Mouse (Mus musculus) stomach, embryonic 14.5 days (tissue): ENCODE results near the gene Thsd7b. TPM values are rescaled to one million over a fixed set of nuclear protein-coding genes. Genes with fewer than 3 reads are reported as not detected.
"Not testable (repeated sequence)": the region's sequence is repeated elsewhere in the genome, so short reads cannot be mapped to it uniquely, and the experiment has no call there.

ENCODE experiments used
- ATAC-seq: fragments of 200-750 bp; cut with Nextera tagmentation; 2 replicates; pipeline ENCODE4 v1.8.0; 2017; ENCODE audit warnings: low read depth, moderate TSS enrichment; ENCODE audit not compliant: insufficient number of reproducible peaks, insufficient read depth, low FRiP score
- H3K27ac ChIP-seq: fragments of 300-500 bp; sonication (generic); 2 replicates; pipeline ENCODE4 v1.5.1; 2014; ENCODE audit warnings: mild to moderate bottlenecking, low read length, moderate library complexity, mixed read lengths
- H3K27me3 ChIP-seq: fragments of 300-500 bp; sonication (generic); 2 replicates; pipeline ENCODE4 v1.6.1; 2014; ENCODE audit warnings: low read length, control low read depth, mixed read lengths; ENCODE audit not compliant: control insufficient read depth, insufficient read depth
- H3K36me3 ChIP-seq: fragments of 300-500 bp; sonication (generic); 2 replicates; pipeline ENCODE4 v1.6.1; 2014; ENCODE audit warnings: mild to moderate bottlenecking, control low read depth, low read length, moderate library complexity, mixed read lengths; ENCODE audit not compliant: control insufficient read depth, insufficient read depth
- H3K4me1 ChIP-seq: fragments of 300-500 bp; sonication (generic); 2 replicates; pipeline ENCODE4 v1.6.1; 2014; ENCODE audit warnings: low read length, control low read depth, mixed read lengths; ENCODE audit not compliant: control insufficient read depth, insufficient read depth
- H3K4me2 ChIP-seq: fragments of 300-500 bp; sonication (generic); replicated peaks from 2 replicates; pipeline ENCODE4 v1.6.1; 2014; ENCODE audit warnings: low read depth, low read length, control low read depth
- H3K4me3 ChIP-seq: fragments of 300-500 bp; sonication (generic); 2 replicates; pipeline ENCODE4 v1.5.1; 2014; ENCODE audit warnings: low read depth, low read length, control low read depth
- H3K9ac ChIP-seq: fragments of 300-500 bp; sonication (generic); replicated peaks from 2 replicates; pipeline ENCODE4 v1.6.1; 2014; ENCODE audit warnings: low read depth, mild to moderate bottlenecking, control low read depth, low read length, moderate library complexity, mixed read lengths
- H3K9me3 ChIP-seq: fragments of 300-500 bp; sonication (generic); 2 replicates; pipeline ENCODE4 v1.6.1; 2016; ENCODE audit warnings: low read depth, low read length, control low read depth; ENCODE audit not compliant: control insufficient read depth
- WGBS: fragments of 180-500 bp; shearing (Covaris S2); extraction: QIAGEN DNeasy Blood & Tissue Kit; methylation state at CpG from one replicate; pipeline ENCODE4 v1.1.7; 2014; 5-methylcytosine and 5-hydroxymethylcytosine counted together
- polyA plus RNA-seq: library from polyadenylated mRNA; unstranded; fragments of >200 nt; fragmentation: Nextera tagmentation; extraction: Ambion mirVana; gene quantifications from 2 replicates; pipeline ENCODE4 v1.2.1, GENCODE M21; 2014

The Thsd7b gene
- polyA plus RNA-seq, 1 experiment from 2014 or later = 2.5 TPM

- no peak overlapping the region for H3K4me2 ChIP-seq
- WGBS = 94% methylated on average over 2 of the region's 2 CpGs
- no peak for ATAC-seq
- H3K4me3 ChIP-seq = no peak overlapping the region
- H3K36me3 ChIP-seq = no peaks in the 10 kb centered on the region
- H3K27me3 ChIP-seq = no peaks in the 10 kb centered on the region
- H3K9me3 ChIP-seq = no peaks in the 10 kb centered on the region
- no peaks in the 10 kb centered on the region for H3K4me1 ChIP-seq
- no peak overlapping the region for H3K27ac ChIP-seq
- H3K9ac ChIP-seq = no peak overlapping the region
These were observed 657.9 kb downstream of the Thsd7b start for GRCm38 (mm10) chr1:129931003-129931402.

GRCm38 (mm10) chr1:129943116-129943515, 670.0 kb downstream of the Thsd7b start:
- Histone ChIP-seq H3K27me3 (no peaks in the 10 kb centered on the region), H3K9ac (no peak overlapping the region), H3K36me3 (no peaks in the 10 kb centered on the region), H3K4me3 (no peak overlapping the region), H3K27ac (no peak overlapping the region), H3K4me1 (no peaks in the 10 kb centered on the region), H3K9me3 (no peaks in the 10 kb centered on the region), H3K4me2 (no peak overlapping the region)
- WGBS = 69% methylated on average over 9 of the region's 9 CpGs
- no peak for ATAC-seq

- 55% methylated on average over 4 of the region's 4 CpGs for WGBS
- no peak for ATAC-seq
These were observed 673.9 kb downstream of the Thsd7b start for GRCm38 (mm10) chr1:129947026-129947425.

GRCm38 (mm10) chr1:129955478-129955877, 682.4 kb downstream of the Thsd7b start:
- Histone ChIP-seq H3K27ac (no peak overlapping the region), H3K4me1 (no peaks in the 10 kb centered on the region), H3K36me3 (no peaks in the 10 kb centered on the region), H3K9me3 (no peaks in the 10 kb centered on the region), H3K9ac (no peak overlapping the region), H3K4me2 (no peak overlapping the region), H3K4me3 (no peak overlapping the region), H3K27me3 (no peaks in the 10 kb centered on the region)
- 20% methylated on average over 1 of the region's 1 CpGs for WGBS
- no peak for ATAC-seq

More at GRCm38 (mm10) chr1:129947026-129947425, 673.9 kb downstream of the Thsd7b start:
- no peak overlapping the region for H3K4me3 ChIP-seq
- H3K4me2 ChIP-seq = no peak overlapping the region
- H3K9me3 ChIP-seq = no peaks in the 10 kb centered on the region
- no peaks in the 10 kb centered on the region for H3K4me1 ChIP-seq
- H3K9ac ChIP-seq = no peak overlapping the region
- no peaks in the 10 kb centered on the region for H3K36me3 ChIP-seq
- no peak overlapping the region for H3K27ac ChIP-seq
- H3K27me3 ChIP-seq = no peaks in the 10 kb centered on the region

- no peak overlapping the region for H3K27ac ChIP-seq
- H3K4me2 ChIP-seq = no peak overlapping the region
- H3K4me1 ChIP-seq = no peaks in the 10 kb centered on the region
- H3K27me3 ChIP-seq = no peaks in the 10 kb centered on the region
- no peaks in the 10 kb centered on the region for H3K9me3 ChIP-seq
- 56% methylated on average over 4 of the region's 4 CpGs for WGBS
- H3K4me3 ChIP-seq = no peak overlapping the region
- no peak for ATAC-seq
- no peak overlapping the region for H3K9ac ChIP-seq
- no peaks in the 10 kb centered on the region for H3K36me3 ChIP-seq
These were observed 683.5 kb downstream of the Thsd7b start for GRCm38 (mm10) chr1:129956625-129957024.

- not testable (repeated sequence) for ATAC-seq, H3K4me2 ChIP-seq, H3K27ac ChIP-seq, H3K4me3 ChIP-seq, H3K27me3 ChIP-seq, H3K9me3 ChIP-seq, H3K36me3 ChIP-seq, H3K4me1 ChIP-seq, H3K9ac ChIP-seq
- WGBS = 54% methylated on average over 2 of the region's 2 CpGs
These were observed 686.2 kb downstream of the Thsd7b start for GRCm38 (mm10) chr1:129959352-129959751.

- no peaks in the 10 kb centered on the region for H3K9me3 ChIP-seq
- H3K27me3 ChIP-seq = no peaks in the 10 kb centered on the region
- no peak overlapping the region for H3K9ac ChIP-seq
- no peaks in the 10 kb centered on the region for H3K4me1 ChIP-seq
- H3K27ac ChIP-seq = no peak overlapping the region
- 90% methylated on average over 2 of the region's 2 CpGs for WGBS
- no peak for ATAC-seq
- H3K36me3 ChIP-seq = no peaks in the 10 kb centered on the region
- H3K4me3 ChIP-seq = no peak overlapping the region
- no peak overlapping the region for H3K4me2 ChIP-seq
These were observed 690.1 kb downstream of the Thsd7b start for GRCm38 (mm10) chr1:129963166-129963565.

GRCm38 (mm10) chr1:129989247-129989646, 716.1 kb downstream of the Thsd7b start:
- not testable (repeated sequence) for H3K27ac ChIP-seq, H3K4me3 ChIP-seq, H3K4me2 ChIP-seq, H3K4me1 ChIP-seq, H3K9ac ChIP-seq, H3K36me3 ChIP-seq, ATAC-seq, H3K9me3 ChIP-seq, H3K27me3 ChIP-seq

GRCm38 (mm10) chr1:129990821-129991220, 717.7 kb downstream of the Thsd7b start:
- no peak overlapping the region for H3K4me3 ChIP-seq
- H3K9me3 ChIP-seq = no peaks in the 10 kb centered on the region
- no peak overlapping the region for H3K9ac ChIP-seq
- ATAC-seq = no peak
- 69% methylated on average over 2 of the region's 2 CpGs for WGBS
- no peak overlapping the region for H3K27ac ChIP-seq
- no peaks in the 10 kb centered on the region for H3K27me3 ChIP-seq
- H3K4me1 ChIP-seq = no peaks in the 10 kb centered on the region
- H3K4me2 ChIP-seq = no peak overlapping the region
- no peaks in the 10 kb centered on the region for H3K36me3 ChIP-seq
